Mouse (Mus musculus) lung, postnatal 0 days (tissue): Measurements from ENCODE around the gene Gfod2.

ENCODE experiments used
- CTCF ChIP-seq: IDR thresholded peaks from 2 replicates; pipeline ENCODE4 v1.5.1; 2016; ENCODE audit warnings: antibody characterized with exemption, mild to moderate bottlenecking
- EP300 ChIP-seq: IDR thresholded peaks from 2 replicates; pipeline ENCODE4 v1.6.1; 2016; ENCODE audit warnings: antibody characterized with exemption, mild to moderate bottlenecking, control low read depth

GRCm38 (mm10) chr8:105774498-105774897, 16.0 kb upstream of the Gfod2 start:
- TF ChIP-seq CTCF (no peak), EP300 (no peak)
